Mouse (Mus musculus) hindbrain, embryonic 10.5 days (tissue): ENCODE measurements around the gene Rell1. TPM values are rescaled to one million over a fixed set of nuclear protein-coding genes. Genes with fewer than 3 reads are reported as not detected.

Experiments
- DNase-seq: peaks from one replicate; pipeline ENCODE4 v3.0.0-alpha.2; 2017; ENCODE audit warnings: low spot score
- H3K27ac ChIP-seq: fragments of 300-500 bp; sonication (generic); 2 replicates; pipeline ENCODE4 v1.5.1; 2016; ENCODE audit warnings: mild to moderate bottlenecking, moderate library complexity
- H3K27me3 ChIP-seq: fragments of 300-500 bp; sonication (generic); 2 replicates; pipeline ENCODE4 v1.6.1; 2016; ENCODE audit warnings: mild to moderate bottlenecking; ENCODE audit not compliant: poor library complexity, insufficient read depth, severe bottlenecking
- H3K36me3 ChIP-seq: fragments of 300-500 bp; sonication (generic); 2 replicates; pipeline ENCODE4 v1.6.1; 2016; ENCODE audit warnings: mild to moderate bottlenecking, moderate library complexity
- H3K4me1 ChIP-seq: fragments of 300-500 bp; sonication (generic); replicated peaks from 2 replicates; pipeline ENCODE4 v1.6.1; 2016; ENCODE audit warnings: mild to moderate bottlenecking
- H3K4me3 ChIP-seq: fragments of 300-500 bp; sonication (generic); 2 replicates; pipeline ENCODE4 v1.5.1; 2016; ENCODE audit warnings: mild to moderate bottlenecking, moderate library complexity
- H3K9me3 ChIP-seq: fragments of 300-500 bp; sonication (generic); 2 replicates; pipeline ENCODE4 v1.6.1; 2016; ENCODE audit warnings: mild to moderate bottlenecking, moderate library complexity
- WGBS: fragments of 180-500 bp; shearing (Covaris S2); methylation state at CpG from one replicate; pipeline ENCODE4 v1.1.7; 2016; 5-methylcytosine and 5-hydroxymethylcytosine counted together
- polyA plus RNA-seq: library from polyadenylated mRNA; unstranded; fragments of >200 nt; fragmentation: Nextera tagmentation; extraction: Ambion mirVana; gene quantifications from 2 replicates; pipeline ENCODE4 v1.2.1, GENCODE M21; 2016

Gene Rell1
- polyA plus RNA-seq, 1 experiment from 2014 or later = 11.5 TPM

DNA sequence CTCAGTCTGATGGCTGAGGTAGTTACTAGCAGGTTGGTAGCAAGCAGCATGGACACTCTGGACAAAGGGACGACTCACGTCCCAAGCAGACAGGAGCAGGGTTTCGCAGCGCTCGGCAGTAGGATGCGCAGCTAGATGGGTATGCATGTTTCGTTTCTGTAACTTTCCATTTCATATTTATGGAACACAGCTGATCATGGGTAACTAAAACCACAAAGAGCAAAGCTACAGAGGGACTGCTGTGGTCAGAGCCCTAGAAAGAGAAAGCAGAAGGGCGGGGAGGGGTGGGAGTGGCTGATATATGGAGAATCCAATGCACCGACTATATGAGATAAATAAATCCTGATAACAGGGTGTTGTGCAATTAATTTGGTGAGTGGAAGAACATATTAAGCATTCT, 25.4 kb downstream of the Rell1 start:
- Histone ChIP-seq H3K36me3 (no peaks in the 10 kb centered on the region), H3K4me3 (no peak overlapping the region), H3K27me3 (no peaks in the 10 kb centered on the region), H3K9me3 (no peaks in the 10 kb centered on the region), H3K4me1 (peaks cover 15% of the 10 kb centered on the region), H3K27ac (no peak overlapping the region)
- DNase-seq = no peak
- WGBS = 94% methylated on average over 9 of the region's 9 CpGs

GRCm38 (mm10) chr5:63941891-63942290, 26.8 kb downstream of the Rell1 start:
- no peak for DNase-seq
- peaks cover under 1% of the 10 kb centered on the region for H3K36me3 ChIP-seq
- no peak overlapping the region for H3K27ac ChIP-seq
- no peaks in the 10 kb centered on the region for H3K27me3 ChIP-seq
- WGBS = 84% methylated on average over 5 of the region's 5 CpGs
- H3K9me3 ChIP-seq = no peaks in the 10 kb centered on the region
- peaks cover 8% of the 10 kb centered on the region for H3K4me1 ChIP-seq
- H3K4me3 ChIP-seq = no peak overlapping the region

GRCm38 (mm10) chr5:63938575-63938974, 30.1 kb downstream of the Rell1 start:
- DNase-seq = no peak
- H3K9me3 ChIP-seq = no peaks in the 10 kb centered on the region
- peaks cover 21% of the 10 kb centered on the region for H3K36me3 ChIP-seq
- peaks cover 5% of the 10 kb centered on the region for H3K4me1 ChIP-seq
- H3K4me3 ChIP-seq = no peak overlapping the region
- 80% methylated on average over 4 of the region's 4 CpGs for WGBS
- no peak overlapping the region for H3K27ac ChIP-seq
- no peaks in the 10 kb centered on the region for H3K27me3 ChIP-seq

- Histone ChIP-seq H3K27me3 (no peaks in the 10 kb centered on the region), H3K27ac (0 out of 2 replicates have a peak overlapping the region, but pooled peaks have one; percentile 29), H3K4me1 (peaks cover 12% of the 10 kb centered on the region), H3K36me3 (peaks cover 26% of the 10 kb centered on the region), H3K4me3 (no peak overlapping the region), H3K9me3 (no peaks in the 10 kb centered on the region)
- DNase-seq = no peak
- 63% methylated on average over 6 of the region's 6 CpGs for WGBS
These were observed 32.0 kb downstream of the Rell1 start for GRCm38 (mm10) chr5:63936740-63937139.

GRCm38 (mm10) chr5:63935581-63935980, 33.1 kb downstream of the Rell1 start:
- Histone ChIP-seq H3K4me3 (no peak overlapping the region), H3K27me3 (no peaks in the 10 kb centered on the region), H3K4me1 (peaks cover 12% of the 10 kb centered on the region), H3K9me3 (no peaks in the 10 kb centered on the region), H3K36me3 (peaks cover 26% of the 10 kb centered on the region), H3K27ac (no peak overlapping the region)
- WGBS = 93% methylated on average over 6 of the region's 6 CpGs
- no peak for DNase-seq

DNA sequence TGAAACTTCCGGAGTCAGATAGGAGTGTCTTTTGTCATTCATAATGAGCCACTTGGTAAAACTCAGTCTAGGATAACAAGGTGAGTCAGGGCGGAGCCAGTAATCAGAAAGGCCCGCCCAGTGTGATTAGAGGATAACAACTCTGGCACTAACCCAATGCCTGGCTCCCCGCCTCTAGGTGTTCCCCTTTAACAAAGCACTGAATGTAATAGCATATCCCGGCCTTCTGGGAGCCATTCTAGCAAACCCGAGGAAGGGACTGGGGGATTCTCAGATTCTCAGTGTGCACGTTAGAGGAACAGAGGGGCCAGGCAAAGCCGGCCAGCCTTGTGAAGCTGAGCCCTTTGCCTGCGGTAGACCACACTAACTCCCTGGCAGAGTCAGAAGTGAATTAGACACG, 35.9 kb downstream of the Rell1 start:
- H3K27ac ChIP-seq = 0 out of 2 replicates have a peak overlapping the region, but pooled peaks have one; percentile 16
- WGBS = 57% methylated on average over 10 of the region's 10 CpGs
- no peak for DNase-seq

DNA sequence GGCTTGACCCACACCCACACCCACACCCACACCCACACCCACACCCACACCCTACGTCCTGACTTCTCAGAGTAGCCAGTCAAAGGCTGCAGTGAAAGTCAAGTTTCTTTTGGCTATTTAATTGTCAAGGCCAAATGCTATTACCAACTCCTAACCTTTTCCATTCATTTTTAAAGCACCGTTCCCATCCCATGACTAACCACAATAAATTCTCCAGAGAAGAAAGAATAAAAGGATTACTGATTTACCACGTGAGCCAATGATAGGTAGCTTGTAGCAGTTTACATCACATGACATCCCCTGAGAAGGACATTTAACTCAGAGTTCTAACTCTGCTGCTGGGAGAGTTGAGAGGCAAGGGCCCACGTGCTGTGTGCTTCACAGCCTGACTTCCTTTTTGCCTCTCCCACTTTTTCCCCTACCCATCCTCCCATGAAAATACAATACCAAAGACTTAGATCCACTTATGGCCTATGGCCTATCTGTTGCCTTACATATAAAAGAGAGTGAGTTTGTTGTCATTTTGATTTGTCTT, 37.8 kb downstream of the Rell1 start:
- 81% methylated on average over 4 of the region's 4 CpGs for WGBS
- Histone ChIP-seq H3K36me3 (peaks cover 63% of the 10 kb centered on the region), H3K27me3 (no peaks in the 10 kb centered on the region), H3K4me3 (no peak overlapping the region), H3K4me1 (0 out of 2 replicates have a peak, but pooled peaks cover 7% of the 10 kb centered on the region), H3K27ac (no peak overlapping the region), H3K9me3 (no peaks in the 10 kb centered on the region)
- no peak for DNase-seq

More for the DNA sequence above, 35.9 kb downstream of the Rell1 start:
- Histone ChIP-seq H3K27me3 (no peaks in the 10 kb centered on the region), H3K36me3 (peaks cover 52% of the 10 kb centered on the region), H3K9me3 (no peaks in the 10 kb centered on the region), H3K4me3 (no peak overlapping the region), H3K4me1 (peaks cover 12% of the 10 kb centered on the region)

DNA sequence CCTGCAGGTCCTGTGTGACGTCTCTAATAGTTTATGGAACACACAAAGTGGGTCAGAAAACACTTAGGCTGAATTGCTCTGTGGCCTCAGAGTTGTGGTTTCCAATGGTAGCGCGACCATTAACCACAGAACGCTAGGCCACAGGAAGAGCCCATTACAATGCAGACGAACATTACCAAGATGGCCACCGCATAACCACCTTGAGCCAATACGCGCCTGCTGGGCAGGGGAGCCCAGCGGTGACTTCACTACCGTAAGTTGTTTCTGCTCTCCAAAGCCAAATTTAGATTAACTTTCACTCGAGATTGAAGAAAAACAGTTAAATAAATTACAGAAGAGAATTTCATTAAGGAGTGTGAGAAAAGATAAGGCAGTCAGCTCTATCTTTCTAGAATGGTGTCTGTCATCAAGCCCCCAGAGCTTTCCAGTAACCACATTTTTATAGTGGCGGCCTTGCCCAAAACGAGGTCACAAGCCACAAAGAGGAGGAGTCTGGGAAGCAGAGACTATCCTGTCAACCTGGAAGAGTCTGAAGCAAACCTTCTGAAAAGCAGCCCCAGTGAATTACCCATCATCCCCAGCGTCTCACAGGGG, 43.6 kb downstream of the Rell1 start:
- Histone ChIP-seq H3K4me3 (no peak overlapping the region), H3K4me1 (no peaks in the 10 kb centered on the region), H3K36me3 (peaks cover 66% of the 10 kb centered on the region), H3K27ac (no peak overlapping the region), H3K27me3 (no peaks in the 10 kb centered on the region), H3K9me3 (no peaks in the 10 kb centered on the region)
- DNase-seq = no peak
- 96% methylated on average over 14 of the region's 14 CpGs for WGBS

DNA sequence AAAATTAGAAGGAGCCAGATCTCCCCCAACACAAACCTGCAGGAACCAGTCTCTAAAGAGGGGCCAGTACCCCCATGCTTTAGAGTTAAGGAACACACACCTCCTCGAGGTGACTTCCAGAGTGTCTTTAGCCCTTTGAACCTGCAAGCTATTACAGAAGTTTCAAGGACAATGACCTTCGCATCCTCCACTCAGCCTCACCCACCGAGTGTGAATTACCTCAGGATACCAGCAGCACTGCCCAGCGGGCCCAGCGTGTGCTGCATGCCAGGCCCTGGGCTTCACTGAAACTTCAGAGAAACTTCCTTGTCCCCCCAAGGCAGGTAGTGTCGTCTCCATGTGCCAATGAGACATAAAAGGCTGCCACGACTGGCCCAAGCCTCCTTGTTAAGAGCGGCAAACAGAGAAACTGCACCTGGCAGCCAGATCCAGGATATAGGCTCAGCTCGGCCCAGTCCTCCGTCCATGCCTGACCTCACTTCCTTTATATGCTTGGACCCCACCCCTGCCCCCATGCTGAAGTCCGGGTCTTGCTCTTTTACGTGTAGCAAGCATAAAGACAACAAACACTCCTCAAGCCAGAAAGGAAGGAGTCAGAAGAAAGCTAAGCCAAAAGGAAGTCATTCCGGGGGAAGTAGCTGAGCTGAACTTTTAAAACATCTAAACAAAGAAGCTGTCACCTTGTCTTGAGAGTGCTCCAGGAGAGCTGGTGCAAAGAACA, 45.2 kb downstream of the Rell1 start:
- DNase-seq = no peak
- H3K27ac ChIP-seq = no peak overlapping the region
- H3K36me3 ChIP-seq = peaks cover 49% of the 10 kb centered on the region
- H3K27me3 ChIP-seq = no peaks in the 10 kb centered on the region
- no peak overlapping the region for H3K4me3 ChIP-seq
- no peaks in the 10 kb centered on the region for H3K9me3 ChIP-seq
- no peaks in the 10 kb centered on the region for H3K4me1 ChIP-seq
- 85% methylated on average over 13 of the region's 13 CpGs for WGBS

DNA sequence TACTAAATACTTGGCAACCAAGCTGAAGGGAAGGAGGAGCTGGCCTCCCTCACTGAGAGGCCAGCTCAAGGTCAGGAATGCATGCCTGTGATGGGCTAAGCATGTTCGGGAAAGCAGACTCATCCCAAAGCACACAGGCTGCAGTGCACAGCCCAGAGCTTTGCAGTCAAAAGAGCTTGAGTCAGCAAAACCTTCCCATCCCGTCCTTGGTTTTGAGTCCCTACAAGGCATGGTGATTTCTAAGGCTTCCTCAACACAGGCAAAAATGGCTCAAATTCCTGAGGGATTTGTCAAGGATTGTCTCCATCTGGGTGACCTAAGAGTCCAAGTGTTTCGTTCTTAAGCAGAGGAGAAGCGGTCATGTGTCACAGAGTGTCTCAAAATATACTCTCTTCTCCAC, 50.5 kb downstream of the Rell1 start:
- H3K27ac ChIP-seq = no peak overlapping the region
- 74% methylated on average over 4 of the region's 4 CpGs for WGBS

GRCm38 (mm10) chr5:63916457-63917139, 52.1 kb downstream of the Rell1 start:
- Histone ChIP-seq H3K36me3 (no peaks in the 10 kb centered on the region), H3K4me1 (no peaks in the 10 kb centered on the region), H3K9me3 (no peaks in the 10 kb centered on the region), H3K27ac (no peak overlapping the region), H3K27me3 (no peaks in the 10 kb centered on the region), H3K4me3 (no peak overlapping the region)
- 88% methylated on average over 10 of the region's 10 CpGs for WGBS
- no peak for DNase-seq

More for the DNA sequence above, 50.5 kb downstream of the Rell1 start:
- H3K9me3 ChIP-seq = no peaks in the 10 kb centered on the region
- peaks cover 9% of the 10 kb centered on the region for H3K36me3 ChIP-seq
- DNase-seq = no peak
- no peaks in the 10 kb centered on the region for H3K27me3 ChIP-seq
- H3K4me1 ChIP-seq = no peaks in the 10 kb centered on the region
- H3K4me3 ChIP-seq = no peak overlapping the region

GRCm38 (mm10) chr5:63914896-63915295, 53.8 kb downstream of the Rell1 start:
- no peaks in the 10 kb centered on the region for H3K27me3 ChIP-seq
- no peaks in the 10 kb centered on the region; the same call in 1 of the 2 replicates for H3K36me3 ChIP-seq
- H3K4me3 ChIP-seq = no peak overlapping the region
- H3K9me3 ChIP-seq = no peaks in the 10 kb centered on the region
- H3K4me1 ChIP-seq = no peaks in the 10 kb centered on the region
- no peak overlapping the region for H3K27ac ChIP-seq
- 90% methylated on average over 1 of the region's 1 CpGs for whole genome bisulfite sequencing
- DNase-seq = no peak
